Mouse (Mus musculus): ENCODE data around the gene Kif7. TPM values are rescaled to one million over a fixed set of nuclear protein-coding genes. Genes with fewer than 3 reads are reported as not detected.

Gene Kif7
- 2.1 TPM in 2 replicates for polyA plus RNA-seq (2015; fragmentation: Nextera tagmentation; extraction: Ambion mirVana)

DNA sequence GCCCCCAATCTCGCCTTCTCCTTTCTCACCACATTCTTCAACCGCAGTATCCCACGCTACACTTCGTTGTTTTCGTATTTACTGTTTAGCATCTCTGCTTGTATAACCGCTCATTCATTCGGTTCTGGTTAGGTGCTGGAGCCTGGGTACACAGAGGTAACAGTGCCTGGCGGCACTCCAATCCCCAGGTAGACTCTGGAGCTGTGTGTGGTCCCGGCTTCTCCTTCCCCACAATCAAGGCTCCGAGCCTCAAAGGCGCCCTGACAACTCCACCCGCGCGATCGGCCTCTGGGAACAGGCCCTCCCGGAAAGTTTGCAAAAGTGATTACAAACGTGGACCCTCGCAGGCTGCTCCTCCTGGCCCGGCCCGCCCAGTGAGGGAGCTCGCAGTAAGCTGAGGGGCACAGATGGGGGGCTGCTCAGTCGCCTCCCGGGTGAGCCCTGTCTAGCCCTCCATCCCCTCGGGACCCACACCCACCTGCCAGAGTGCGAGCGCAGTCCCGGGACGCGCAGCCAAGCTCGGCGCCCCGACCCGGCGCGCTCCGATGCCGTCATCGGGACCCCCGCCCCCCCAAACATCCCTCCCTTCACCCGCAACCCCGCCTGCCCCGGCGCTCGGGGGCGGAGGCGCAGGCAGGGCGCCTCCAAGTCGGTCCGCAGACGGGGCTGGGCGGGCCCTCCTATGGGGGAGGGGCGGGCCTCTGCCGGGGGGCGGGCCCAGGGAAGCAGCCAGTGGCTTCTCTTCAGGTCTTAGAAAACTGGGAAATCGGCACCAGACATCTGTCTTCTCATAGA lies at the start of gene Kif7:
Gene Kif7 (minus strand): TSS at position 534 of the 795 bp plus-strand sequence.
- Histone ChIP-seq H3K4me3 (peak within 1 kb of the TSS; percentile 54), H3K9me3 (no peaks in the 10 kb centered on the region), H3K36me3 (no peaks in the 10 kb centered on the region), H3K4me2 (peak within 1 kb of the TSS; percentile 88), H3K27ac (replicated peaks) (0 out of 2 replicates have a peak within 1 kb of the TSS, but pooled peaks have one; percentile 9), H3K4me1 (replicated peaks) (peaks cover 23% of the 10 kb centered on the region), H3K9ac (peak within 1 kb of the TSS; percentile 42), H3K27me3 (0 out of 2 replicates have a peak, but pooled peaks cover 8% of the 10 kb centered on the region)
- ATAC-seq (ENCODE audit: low FRiP score, low read depth), result peak; percentile 77
- WGBS, result under 1% methylated on average over 52 of the region's 55 CpGs

DNA sequence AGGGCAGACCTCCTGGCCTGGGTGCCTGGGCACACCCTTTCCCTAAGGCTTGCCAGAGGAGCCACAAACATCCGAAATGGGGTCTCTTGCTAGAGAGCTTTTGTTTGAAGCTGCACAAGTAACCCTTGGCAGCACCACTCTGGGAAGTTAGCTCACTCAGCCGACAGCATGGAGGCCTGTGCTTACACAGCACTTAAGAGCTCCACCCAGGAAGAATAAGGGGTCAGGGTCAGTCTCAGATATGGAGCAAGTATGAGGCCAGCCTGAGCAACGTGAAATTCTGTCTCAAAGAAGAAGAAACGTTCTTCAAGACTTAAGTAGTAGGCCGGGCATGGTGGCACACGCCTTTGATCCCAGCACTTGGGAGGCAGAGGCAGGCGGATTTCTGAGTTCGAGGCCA lies 46.6 kb upstream of the Kif7 start:
- ATAC-seq (ENCODE audit: low FRiP score, low read depth), result no peak
- WGBS, result 80% methylated on average over 8 of the region's 8 CpGs
- H3K36me3 ChIP-seq, result no peaks in the 10 kb centered on the region
- H3K27ac ChIP-seq (replicated peaks), result no peak overlapping the region
- H3K9me3 ChIP-seq, result no peaks in the 10 kb centered on the region
- no peaks in the 10 kb centered on the region for H3K27me3 ChIP-seq
- H3K4me3 ChIP-seq, result no peak overlapping the region
- H3K9ac ChIP-seq, result no peak overlapping the region
- H3K4me1 ChIP-seq (replicated peaks), result no peaks in the 10 kb centered on the region
- H3K4me2 ChIP-seq, result no peak overlapping the region

DNA sequence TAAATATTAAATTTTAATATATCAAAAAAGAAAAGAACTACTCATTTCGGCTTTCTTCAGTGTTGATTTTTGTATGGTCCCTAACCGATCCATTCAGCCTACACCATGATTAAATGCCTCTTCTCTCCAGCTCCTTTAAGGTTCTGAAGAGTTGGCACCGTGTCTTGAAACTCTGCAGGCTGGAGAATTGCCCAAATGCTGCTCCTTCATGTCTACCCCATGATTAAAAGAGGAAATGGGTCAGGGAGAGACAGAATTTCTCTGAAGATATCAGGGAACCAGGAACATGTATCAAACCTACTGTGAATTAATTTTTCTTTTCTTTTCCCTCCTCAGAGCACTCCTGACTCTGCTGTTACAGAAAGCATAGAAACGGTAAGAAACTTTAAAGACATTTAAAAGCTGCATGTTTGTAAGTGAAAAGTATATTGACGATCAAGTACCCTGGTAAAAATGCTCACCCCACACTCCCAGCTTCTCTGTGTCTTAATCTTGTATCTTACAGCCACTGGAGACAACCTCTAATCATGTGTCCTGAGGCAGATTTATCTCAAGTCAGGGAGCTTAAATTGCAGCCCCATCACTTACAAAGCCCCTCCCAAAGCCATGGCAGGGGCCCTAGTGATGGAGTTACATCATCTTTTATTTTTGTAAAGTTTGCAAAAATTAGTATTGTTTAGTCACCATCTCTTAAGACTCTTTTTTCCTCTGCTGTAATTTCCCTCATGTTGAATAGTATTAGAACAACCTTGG lies 45.8 kb upstream of the Kif7 start:
- no peaks in the 10 kb centered on the region for H3K27me3 ChIP-seq
- ATAC-seq (ENCODE audit: low FRiP score, low read depth), result no peak
- no peaks in the 10 kb centered on the region for H3K4me1 ChIP-seq (replicated peaks)
- no peaks in the 10 kb centered on the region for H3K9me3 ChIP-seq
- H3K9ac ChIP-seq, result no peak overlapping the region
- H3K4me2 ChIP-seq, result no peak overlapping the region
- no peak overlapping the region for H3K27ac ChIP-seq (replicated peaks)
- no peaks in the 10 kb centered on the region for H3K36me3 ChIP-seq
- no peak overlapping the region for H3K4me3 ChIP-seq
- 77% methylated on average over 5 of the region's 5 CpGs for WGBS

DNA sequence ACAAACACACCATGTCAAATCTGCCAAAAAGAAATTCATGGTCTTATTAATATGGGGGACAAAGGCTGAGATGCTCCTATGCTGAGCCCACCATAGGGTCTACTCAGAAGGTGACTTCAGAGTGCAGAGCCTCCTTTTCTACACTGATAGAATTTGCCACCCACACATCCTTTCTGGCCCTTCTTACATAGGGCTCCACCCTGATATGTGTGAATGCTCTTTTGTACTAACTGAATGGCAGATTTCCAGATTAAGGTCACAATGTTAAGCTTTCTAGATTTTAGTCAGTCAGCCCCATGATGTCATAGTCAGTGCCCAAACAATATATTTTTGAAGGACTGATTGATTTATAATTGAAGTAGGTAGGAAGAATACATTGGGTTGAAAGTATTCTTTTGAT lies 44.2 kb upstream of the Kif7 start:
- H3K4me3 ChIP-seq, result no peak overlapping the region
- H3K9ac ChIP-seq, result no peak overlapping the region
- no peaks in the 10 kb centered on the region for H3K27me3 ChIP-seq
- no peak overlapping the region for H3K4me2 ChIP-seq
- no peaks in the 10 kb centered on the region for H3K9me3 ChIP-seq
- H3K36me3 ChIP-seq, result no peaks in the 10 kb centered on the region
- no peaks in the 10 kb centered on the region for H3K4me1 ChIP-seq (replicated peaks)
- no peak for ATAC-seq (ENCODE audit: low FRiP score, low read depth)
- no peak overlapping the region for H3K27ac ChIP-seq (replicated peaks)

DNA sequence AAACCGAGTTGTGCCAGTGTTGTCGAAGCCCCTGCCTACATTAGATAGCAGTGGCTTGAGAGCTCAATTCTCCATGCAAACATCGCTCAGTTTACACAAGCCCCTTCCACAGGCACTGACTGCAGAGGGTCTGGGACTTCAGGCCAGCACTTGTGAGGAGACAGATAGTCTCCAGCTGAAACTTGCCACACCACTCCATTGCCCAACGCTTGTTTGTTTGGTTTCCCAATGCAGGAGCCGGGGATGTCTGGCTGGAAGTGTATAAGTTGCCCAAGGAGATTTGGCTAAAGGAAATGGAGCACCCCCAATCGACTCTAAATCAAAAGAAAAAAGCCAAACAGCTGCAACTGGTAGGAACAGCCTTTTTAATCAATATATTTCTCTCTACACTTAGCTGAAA lies 42.7 kb upstream of the Kif7 start:
- Histone ChIP-seq H3K4me3 (no peak overlapping the region), H3K27ac (replicated peaks) (no peak overlapping the region), H3K4me2 (no peak overlapping the region), H3K9me3 (no peaks in the 10 kb centered on the region), H3K36me3 (no peaks in the 10 kb centered on the region), H3K9ac (no peak overlapping the region), H3K4me1 (replicated peaks) (no peaks in the 10 kb centered on the region), H3K27me3 (no peaks in the 10 kb centered on the region)
- no peak for ATAC-seq (ENCODE audit: low FRiP score, low read depth)
- WGBS, result 83% methylated on average over 6 of the region's 6 CpGs

DNA sequence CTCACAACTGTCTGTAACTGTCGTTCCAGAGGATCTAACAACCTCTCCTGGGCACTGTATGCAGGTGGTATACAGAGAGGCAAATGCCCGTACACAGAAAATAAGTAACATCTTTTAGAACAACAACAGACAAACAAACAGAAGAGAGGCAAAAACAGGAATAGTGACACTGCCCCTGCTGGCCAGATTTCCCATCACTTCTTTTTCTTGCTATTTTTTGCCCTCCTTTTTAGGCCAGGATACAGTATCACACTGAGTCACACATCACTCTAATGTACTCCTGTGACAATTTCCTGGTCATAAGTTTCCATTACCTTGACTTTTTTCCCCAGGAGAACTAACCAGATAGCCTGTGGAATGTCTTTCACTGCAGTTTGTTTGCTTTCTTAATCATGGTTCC lies 40.8 kb upstream of the Kif7 start:
- Histone ChIP-seq H3K9me3 (no peaks in the 10 kb centered on the region), H3K4me3 (no peak overlapping the region), H3K4me2 (no peak overlapping the region), H3K9ac (no peak overlapping the region), H3K36me3 (no peaks in the 10 kb centered on the region), H3K4me1 (replicated peaks) (no peaks in the 10 kb centered on the region), H3K27me3 (no peaks in the 10 kb centered on the region), H3K27ac (replicated peaks) (no peak overlapping the region)
- 48% methylated on average over 2 of the region's 2 CpGs for WGBS
- ATAC-seq (ENCODE audit: low FRiP score, low read depth), result no peak

DNA sequence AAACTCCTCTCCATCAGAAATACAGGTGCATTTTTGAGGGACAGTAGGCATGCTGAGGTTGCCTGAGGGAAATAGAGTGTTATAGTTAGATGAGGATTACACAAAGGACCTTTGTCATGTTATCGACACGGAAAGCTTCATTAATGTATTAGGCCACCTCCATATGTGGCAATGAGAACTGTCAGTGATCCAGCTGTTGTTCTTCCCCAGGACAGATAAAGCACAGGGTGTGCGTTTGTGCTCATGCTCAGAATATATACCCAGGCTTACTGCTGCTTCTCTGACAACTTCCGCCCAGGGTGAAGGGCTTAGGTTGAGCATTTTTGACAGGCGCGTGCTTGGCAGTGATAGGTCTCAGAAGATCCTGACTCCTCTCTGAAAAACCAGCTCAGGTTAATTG lies 34.0 kb upstream of the Kif7 start:
- Histone ChIP-seq H3K27me3 (peaks cover 3% of the 10 kb centered on the region; the same call in 1 of the 2 replicates), H3K27ac (replicated peaks) (no peak overlapping the region), H3K36me3 (no peaks in the 10 kb centered on the region), H3K4me3 (no peak overlapping the region), H3K4me2 (no peak overlapping the region), H3K4me1 (replicated peaks) (no peaks in the 10 kb centered on the region), H3K9ac (no peak overlapping the region), H3K9me3 (no peaks in the 10 kb centered on the region)
- no peak for ATAC-seq (ENCODE audit: low FRiP score, low read depth)
- WGBS, result 84% methylated on average over 6 of the region's 6 CpGs

DNA sequence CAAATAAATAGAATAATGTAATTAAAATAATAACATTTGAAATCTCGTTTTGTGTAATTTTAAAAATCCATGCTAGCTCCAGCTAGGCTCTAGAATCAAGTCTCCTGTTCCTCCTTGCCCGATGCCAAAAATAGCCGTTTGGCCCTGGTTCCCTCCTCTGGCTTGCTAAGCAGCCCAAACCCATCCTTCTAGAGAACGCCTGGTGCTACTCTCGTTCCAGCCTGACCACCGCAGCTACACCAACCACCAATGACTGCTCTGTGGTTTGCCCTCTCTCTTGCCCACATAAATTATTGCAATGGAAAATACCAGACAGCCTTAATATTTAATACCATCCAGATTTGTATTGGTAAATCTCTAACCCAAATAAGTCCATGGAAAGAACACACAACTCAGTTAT lies 32.1 kb upstream of the Kif7 start:
- H3K27ac ChIP-seq (replicated peaks), result no peak overlapping the region
- 85% methylated on average over 6 of the region's 6 CpGs for WGBS
- H3K4me3 ChIP-seq, result no peak overlapping the region
- H3K9me3 ChIP-seq, result no peaks in the 10 kb centered on the region
- no peaks in the 10 kb centered on the region for H3K36me3 ChIP-seq
- peaks cover 3% of the 10 kb centered on the region; the same call in 1 of the 2 replicates for H3K27me3 ChIP-seq
- H3K4me1 ChIP-seq (replicated peaks), result peaks cover 8% of the 10 kb centered on the region
- ATAC-seq (ENCODE audit: low FRiP score, low read depth), result no peak
- no peak overlapping the region for H3K4me2 ChIP-seq
- H3K9ac ChIP-seq, result no peak overlapping the region

DNA sequence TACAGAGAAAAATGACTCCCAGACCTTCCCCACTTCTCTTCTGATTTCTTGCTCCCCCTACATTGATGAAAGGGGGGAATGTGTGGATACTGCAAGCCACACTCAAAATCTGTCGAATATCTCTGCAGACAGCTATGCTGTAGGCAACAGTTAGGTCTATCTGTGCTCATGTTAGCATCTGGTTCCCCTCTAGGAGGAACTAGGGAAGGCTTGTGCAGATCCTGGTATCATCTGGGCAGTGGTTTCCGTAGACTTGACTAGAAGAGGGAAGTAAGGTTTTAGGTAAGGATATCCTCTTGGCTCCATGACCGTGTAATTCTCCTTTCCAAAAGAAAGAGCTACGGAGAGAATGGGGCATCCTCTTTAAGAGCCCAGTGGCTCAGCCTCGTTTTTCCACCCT lies 29.1 kb upstream of the Kif7 start:
- Histone ChIP-seq H3K36me3 (no peaks in the 10 kb centered on the region), H3K4me3 (no peak overlapping the region), H3K4me1 (replicated peaks) (peaks cover 12% of the 10 kb centered on the region), H3K27ac (replicated peaks) (no peak overlapping the region), H3K9me3 (no peaks in the 10 kb centered on the region), H3K9ac (no peak overlapping the region), H3K27me3 (peaks cover 3% of the 10 kb centered on the region; the same call in 1 of the 2 replicates), H3K4me2 (no peak overlapping the region)
- WGBS, result 76% methylated on average over 5 of the region's 5 CpGs
- ATAC-seq (ENCODE audit: low FRiP score, low read depth), result no peak

DNA sequence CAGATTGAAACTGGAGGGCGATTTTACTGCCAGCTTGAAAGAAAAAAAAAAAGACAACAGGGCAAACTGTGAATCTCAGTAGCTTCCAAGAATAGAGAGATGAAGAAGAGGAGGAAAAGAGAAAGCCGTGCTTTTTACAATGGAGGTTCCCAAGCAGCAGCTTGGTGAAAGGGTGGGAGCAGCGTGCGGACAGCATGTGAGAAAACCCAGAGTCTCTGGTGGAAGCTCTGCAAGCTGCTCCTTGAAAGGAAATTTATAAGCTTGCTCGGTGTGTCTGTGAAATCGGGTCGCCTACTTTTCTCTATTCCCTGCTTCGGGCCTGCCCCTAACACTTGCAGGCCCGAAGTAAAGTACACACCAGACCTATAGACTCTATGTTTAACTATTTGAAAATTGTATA lies 28.5 kb upstream of the Kif7 start:
- no peak for ATAC-seq (ENCODE audit: low FRiP score, low read depth)

DNA sequence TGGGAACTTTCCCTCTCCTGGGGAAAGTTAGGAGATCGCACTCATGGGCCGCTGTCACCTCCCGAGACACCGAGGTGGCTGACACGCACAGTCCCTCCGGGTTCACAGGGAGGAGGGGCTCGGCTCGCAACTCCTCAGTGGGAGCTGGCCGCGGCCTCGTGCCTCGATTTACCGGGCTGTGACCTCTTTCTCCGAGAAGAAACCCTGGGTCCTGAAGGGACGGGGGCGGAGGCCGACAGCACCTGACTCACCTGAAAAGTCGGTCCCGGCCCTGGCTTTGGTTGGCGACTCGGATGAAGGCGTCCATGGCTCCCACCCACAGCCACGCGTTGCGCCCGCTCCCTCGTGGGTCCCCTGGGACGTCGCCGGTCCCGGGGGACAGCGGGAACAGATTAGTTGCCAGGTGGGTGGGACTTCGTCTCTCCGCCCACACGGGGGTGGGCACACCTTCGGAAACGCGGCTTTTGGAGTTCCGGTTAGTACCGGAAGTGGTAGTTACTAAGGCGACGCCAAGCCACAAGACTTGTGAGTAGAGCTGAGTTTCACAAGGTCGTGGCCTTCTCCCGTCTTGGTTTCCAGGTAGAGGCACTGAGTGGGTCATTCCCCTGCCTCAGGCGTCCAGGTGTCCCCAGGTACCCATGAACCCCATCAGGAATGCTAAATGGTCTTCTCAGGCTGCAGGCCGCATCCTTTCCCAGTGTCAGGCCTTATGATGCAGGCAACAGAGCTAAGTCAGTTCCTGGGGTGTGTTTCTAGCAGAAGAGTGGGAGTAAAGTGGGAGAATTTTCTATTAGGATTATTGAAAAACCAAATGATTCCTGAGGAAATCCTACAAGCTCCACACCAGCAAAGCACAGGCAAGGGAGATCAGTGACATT lies 27.4 kb upstream of the Kif7 start, which contains the start of the genes Pex11a and Wdr93:
Gene Pex11a (minus strand): TSS at position 473 of the 878 bp plus-strand sequence.
Gene Wdr93 (plus strand): TSS at position 505 of the 878 bp plus-strand sequence.
- WGBS, result 2% methylated on average over 46 of the region's 46 CpGs
- no peaks in the 10 kb centered on the region for H3K9me3 ChIP-seq
- peak within 1 kb of the TSS; percentile 83 for H3K4me3 ChIP-seq
- H3K4me2 ChIP-seq, result peak within 1 kb of the TSS; percentile 100
- H3K27ac ChIP-seq (replicated peaks), result no peak within 1 kb of the TSS
- H3K27me3 ChIP-seq, result 0 out of 2 replicates have a peak, but pooled peaks cover under 1% of the 10 kb centered on the region
- peak within 1 kb of the TSS; percentile 63 for H3K9ac ChIP-seq
- H3K4me1 ChIP-seq (replicated peaks), result peaks cover 12% of the 10 kb centered on the region
- H3K36me3 ChIP-seq, result no peaks in the 10 kb centered on the region
- peak; percentile 92 for ATAC-seq (ENCODE audit: low FRiP score, low read depth)

More for the DNA sequence above, 28.5 kb upstream of the Kif7 start:
- no peaks in the 10 kb centered on the region for H3K36me3 ChIP-seq
- no peak overlapping the region for H3K4me2 ChIP-seq
- H3K27me3 ChIP-seq, result peaks cover 3% of the 10 kb centered on the region; the same call in 1 of the 2 replicates
- WGBS, result 94% methylated on average over 9 of the region's 9 CpGs
- H3K9me3 ChIP-seq, result no peaks in the 10 kb centered on the region
- H3K9ac ChIP-seq, result no peak overlapping the region
- H3K4me1 ChIP-seq (replicated peaks), result peaks cover 12% of the 10 kb centered on the region
- H3K27ac ChIP-seq (replicated peaks), result no peak overlapping the region
- H3K4me3 ChIP-seq, result no peak overlapping the region

All from hindbrain, embryonic 15.5 days (tissue).